Mouse (Mus musculus) T-helper 1 cell (primary cell): ENCODE measurements at regions not wholly inside any gene's neighbourhood (a gene's known extent, or its start where the extent isn't known, plus 50 kb on each side); places are given as distances from the start of the nearest gene placed in this dataset.

Experiments used
- in situ Hi-C: fragments of 300-600 bp; cut with MboI, MseI; formaldehyde crosslinking; loops from one replicate; pipeline ENCODE4 v1.15.1; 2025; ENCODE audit warnings: high pct_unique_total_duplicates

DNA sequence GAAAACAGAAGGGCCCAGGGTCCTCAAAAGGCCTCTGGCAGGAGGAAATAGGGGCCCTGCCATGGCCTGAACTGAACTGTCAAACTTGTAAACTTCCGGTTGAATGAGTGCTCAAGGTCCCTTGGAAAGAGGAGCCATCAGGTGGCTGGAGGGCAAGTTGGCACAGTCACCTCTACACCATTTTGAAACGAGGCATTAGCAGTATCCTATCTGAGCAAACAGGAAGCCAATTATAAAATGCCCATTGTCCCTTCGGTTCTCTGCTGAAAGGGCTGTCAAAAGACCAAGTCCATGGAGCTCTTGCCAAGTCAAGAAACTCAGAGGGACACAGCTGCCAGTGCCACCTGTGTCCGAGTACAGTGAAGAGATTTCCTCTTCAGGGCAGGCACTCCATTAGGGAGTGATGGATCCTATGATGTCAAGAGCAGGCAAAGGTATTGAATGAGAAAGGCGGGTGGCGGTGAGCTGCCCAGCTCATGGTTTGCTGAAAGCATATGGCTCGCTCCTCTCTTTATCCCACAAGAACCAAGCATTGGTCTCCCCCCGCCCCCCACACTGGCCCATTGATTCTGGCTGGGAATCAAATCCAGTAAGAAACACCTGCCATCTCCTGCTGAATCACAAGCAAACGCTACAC, 103.0 kb upstream of the Tut7 start:
- in situ Hi-C loops, result no loop called here

DNA sequence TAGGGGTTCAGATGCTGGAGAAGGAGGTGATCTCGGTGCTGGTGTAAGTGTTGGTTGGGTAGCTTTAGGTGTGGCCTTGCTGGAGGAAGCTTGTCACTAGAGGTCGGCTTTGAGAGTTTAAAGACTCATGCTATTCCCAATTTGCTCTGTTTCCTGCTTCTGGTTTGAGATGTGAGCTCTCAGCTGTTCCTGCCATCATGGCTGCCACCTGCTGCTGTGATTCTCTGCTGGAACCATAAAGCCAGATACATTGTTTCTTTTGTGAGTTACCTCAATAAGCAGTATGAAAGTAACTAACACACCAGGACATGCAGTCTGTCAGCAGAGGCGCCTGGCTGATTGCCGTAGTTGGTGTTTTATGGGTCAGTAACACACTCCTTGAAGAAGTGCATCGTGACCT, 94.2 kb upstream of the Tut7 start:
- in situ Hi-C loops, result no loop called here

DNA sequence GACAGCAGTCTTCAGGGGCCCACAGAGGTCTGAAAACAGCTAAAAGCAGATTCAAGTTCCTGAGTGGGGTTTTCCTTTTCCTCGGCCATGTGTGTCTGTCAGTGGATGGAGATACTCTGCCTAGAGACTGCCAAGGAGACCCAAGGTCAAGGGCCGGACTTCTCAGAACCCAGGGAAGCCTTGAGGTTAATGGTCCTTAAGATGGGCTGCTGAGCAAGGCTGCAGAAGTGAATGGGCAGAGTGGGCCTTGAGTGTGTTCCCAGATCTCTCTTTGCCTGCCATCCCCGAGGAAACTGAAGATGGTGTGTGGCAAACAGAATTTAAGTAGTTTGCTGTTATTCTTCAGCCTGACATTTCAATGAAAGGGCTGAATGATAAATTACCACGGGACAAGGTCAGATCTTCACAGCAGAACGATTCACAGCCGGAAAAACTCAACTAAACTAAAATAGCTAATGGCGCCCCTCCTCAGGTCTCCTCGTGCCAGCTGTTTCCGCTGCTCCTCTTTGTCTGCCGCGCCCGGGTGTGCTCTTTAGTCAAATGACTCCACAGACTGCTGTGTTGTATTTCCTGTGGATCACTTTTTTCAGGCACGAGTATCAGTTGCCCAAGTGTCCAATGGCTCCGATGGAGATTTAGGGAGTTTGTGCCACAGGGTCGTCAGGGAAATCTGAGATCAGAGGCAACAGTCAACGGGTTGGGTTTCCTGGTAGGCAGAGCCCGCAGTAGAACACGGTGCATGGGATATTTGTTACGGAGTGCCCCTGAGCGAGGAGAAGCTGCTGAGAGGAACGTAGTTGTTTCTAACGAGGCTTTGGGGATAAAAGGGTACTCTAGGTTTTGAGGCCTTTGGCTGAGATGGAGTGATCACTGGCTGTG, 93.5 kb upstream of the Tut7 start:
- in situ Hi-C loops, result no loop called here

DNA sequence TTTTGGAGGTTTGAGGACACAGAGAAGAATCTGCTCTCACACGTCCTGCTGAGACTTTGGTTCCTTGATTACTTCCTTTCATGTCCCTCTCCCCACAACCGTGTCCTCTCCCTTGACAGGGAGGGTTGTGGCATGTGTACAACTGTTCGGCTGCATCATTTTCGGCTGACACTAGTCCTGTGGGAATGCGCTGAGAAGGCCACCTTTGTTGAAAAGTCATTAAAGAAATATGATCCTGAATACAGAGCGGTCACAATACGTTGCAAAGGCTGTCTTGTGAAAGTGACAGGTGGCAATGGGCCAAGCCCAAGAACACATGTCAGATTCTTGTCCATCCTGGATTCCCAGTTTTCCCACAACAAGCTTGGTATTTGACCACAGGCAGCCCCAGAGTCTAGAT, 92.8 kb upstream of the Tut7 start:
- in situ Hi-C loops, result no loop called here

DNA sequence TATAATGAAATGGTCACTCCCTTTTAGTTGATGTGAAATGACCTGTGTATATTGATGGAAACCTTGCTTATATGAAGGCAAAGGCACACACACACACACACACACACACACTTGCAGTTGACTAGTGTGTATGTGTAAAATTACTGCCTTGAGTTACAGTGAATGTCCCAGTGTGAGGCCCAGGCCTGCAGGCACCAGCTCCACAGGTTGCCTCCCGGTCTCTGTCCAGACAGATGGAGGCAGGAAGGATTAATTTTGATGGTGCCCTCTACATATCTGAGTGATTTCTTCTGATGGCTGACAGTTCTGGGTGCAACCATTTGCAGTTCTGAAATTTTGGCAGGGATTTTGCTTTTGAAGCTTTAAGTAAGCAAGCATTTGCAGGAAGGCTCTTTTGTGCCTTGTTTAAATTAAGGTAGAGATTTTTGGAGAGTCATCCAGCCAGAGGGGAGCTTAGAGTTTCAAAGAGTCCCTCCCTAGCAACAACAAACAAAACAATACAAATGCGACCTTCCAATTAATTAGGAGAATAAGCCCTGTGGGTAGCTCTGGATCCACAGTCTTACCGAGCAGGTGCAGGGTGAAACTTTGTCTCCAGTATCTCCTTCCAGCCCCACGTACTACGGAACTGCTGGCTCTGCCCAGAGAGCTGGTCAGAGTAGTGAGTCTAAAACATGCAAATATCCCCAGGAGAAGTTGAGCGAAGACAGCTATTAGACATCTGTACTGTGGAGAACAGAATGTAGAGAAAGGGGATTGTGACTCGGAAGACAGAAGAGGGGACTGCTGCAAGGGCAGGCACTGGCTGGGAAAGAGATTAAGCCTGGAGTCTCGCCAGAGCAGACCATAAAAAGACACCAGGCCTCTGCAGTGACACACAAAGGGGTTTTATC, 87.5 kb upstream of the Tut7 start:
- in situ Hi-C loops, result no loop called here

DNA sequence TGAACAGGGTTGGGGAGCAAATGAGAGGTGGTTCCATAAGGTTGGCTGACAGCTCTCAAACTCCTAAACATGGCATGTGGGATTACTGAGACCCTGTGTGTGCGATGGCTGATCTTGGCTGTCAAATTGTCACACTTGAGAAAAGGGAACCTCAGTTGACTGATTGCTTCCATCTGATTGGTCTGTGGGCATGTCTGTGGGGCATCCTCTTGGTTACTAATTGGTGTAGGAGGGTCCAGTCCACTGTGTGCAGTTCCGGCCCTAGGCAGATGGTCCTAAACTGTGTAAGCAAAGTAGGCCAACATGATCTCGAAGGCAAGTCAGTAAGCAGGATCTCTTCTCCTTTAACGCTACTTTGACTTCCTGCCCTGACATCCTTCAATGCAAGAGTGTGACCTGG, 86.5 kb upstream of the Tut7 start:
- in situ Hi-C loops, result no loop called here

DNA sequence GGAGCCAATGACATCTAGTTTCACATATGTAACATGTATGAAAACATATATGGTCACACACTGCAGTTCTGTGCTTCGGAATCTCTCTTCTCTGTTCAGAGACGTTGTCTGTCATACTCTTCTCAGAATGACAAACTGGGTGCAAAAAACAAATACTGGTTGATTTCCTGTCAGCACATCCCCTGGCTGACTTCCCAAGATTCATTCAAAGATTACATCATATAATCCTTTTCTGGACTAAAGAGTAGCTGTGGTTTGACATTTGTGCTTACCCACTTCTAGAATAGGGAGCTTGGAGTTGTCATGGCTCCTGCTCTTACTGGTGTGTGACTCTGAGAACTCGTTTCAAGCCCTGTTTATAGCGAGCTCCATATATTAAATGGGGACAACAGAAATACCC, 85.8 kb upstream of the Tut7 start:
- in situ Hi-C loops, result no loop called here

DNA sequence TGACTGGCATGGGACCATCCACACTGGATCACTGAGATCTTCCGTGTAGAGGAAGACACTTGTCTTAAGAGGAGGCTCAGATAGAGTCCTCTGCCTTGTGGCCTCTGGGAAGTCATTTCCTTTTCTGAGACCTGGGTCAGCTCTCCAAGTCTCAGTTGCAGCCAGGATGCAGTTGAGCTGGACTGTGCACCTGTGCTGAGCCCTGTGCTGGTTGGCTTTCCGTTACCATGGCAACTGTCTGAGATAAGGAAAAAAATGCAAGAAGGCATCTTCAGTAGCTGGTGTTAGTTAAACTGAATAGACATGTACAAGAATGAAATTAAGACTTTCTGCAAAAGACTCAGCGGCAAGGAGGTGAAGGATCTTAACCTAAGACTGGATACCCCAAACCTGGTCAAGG, 82.5 kb upstream of the Tut7 start:
- in situ Hi-C loops, result no loop called here

DNA sequence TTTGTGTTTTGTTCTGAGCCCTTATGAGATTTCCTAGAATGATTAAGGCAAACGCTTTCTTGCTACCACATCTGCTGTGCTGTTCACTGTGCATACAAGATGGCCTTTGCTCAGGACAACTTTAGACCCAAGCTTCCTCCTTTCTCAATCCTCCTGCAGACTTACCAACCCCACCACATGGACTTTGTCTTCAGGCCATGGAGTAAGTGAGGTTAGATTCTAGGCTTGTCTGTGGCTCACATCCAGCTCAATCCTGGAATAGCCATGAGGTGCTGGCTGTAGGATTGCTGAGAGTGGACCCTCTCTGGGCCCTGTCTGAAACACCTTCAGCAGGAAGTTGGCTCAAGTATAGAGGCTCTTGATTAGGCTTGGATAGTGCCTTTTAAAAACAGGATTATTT, 81.5 kb upstream of the Tut7 start:
- in situ Hi-C loops, result no loop called here

DNA sequence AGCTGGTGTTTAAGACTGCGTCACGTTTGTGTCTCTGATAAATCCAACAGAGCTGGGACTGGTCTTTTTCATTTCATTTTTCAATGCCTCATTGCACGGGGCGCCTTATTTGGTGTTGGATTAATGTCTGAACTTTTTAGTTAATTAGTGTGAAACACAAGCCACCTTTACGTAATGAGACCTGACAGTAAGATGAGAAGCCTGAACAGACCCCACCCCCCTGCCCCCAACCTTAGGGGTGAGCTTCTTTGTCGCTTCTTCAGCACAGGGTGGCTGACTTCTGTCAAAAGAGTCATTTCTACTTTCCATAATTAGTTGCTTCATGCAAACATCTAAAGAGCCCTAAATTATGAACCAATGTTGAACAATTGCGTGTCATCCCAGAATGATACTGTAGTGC, 76.6 kb upstream of the Tut7 start:
- in situ Hi-C loops, result no loop called here

DNA sequence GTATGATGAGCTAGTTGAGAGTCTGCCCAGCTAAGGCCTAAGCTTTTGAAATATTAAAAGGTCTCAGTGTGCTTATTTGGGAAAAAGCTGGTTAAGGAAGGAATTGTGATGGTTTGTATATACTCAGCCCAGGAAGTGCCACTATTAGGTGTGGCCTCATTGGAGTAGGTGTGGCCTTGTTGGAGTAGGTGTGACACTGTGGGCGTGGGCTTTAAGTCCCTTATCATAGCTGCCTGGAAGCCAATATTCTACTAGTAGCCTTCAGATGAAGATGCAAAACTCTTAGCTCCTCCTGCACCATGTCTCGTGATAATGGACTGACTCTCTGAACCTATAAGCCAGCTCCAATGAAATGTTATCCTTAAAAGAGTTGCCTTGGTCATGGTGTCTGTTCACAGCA, 72.8 kb upstream of the Tut7 start:
- in situ Hi-C loops, result no loop called here

DNA sequence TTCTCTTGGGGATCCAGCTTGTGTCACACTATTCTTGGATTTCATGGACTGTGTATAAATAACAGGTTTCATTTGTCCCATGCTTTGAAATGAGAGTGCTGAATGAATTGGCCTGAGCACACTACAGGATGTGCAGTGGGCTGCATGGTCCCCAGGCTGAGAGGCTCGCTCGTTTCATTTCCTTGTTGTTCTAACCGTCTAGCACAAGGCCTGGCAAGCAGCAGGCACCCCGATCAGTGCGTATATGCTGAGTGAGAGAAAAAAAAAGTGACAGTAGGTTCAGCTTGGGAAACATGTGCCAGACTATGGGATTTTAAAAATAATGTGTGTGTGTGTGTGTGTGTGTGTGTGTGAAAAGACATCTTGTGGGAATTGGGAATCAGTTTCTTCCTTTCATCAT, 71.1 kb upstream of the Tut7 start:
- in situ Hi-C loops, result no loop called here

DNA sequence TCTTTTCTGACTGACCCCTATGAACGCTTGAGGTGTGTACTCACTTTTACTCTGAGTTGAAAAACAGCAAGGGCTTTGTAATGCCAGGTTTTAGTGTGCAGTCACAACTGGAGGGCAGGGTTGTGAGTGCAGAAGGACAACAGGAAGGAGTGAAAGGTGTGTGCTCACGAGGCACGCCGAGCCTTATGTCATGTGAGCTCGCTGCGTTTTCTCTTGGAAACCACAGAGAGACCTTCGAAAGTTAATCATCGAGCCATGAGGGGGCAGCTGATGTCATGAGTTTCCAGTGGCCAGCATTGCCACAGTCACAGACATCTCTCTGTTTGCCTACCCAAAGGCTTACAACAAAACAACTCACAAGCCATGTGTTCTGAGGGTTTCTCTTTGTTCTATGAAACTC, 70.0 kb upstream of the Tut7 start:
- in situ Hi-C loops, result no loop called here

DNA sequence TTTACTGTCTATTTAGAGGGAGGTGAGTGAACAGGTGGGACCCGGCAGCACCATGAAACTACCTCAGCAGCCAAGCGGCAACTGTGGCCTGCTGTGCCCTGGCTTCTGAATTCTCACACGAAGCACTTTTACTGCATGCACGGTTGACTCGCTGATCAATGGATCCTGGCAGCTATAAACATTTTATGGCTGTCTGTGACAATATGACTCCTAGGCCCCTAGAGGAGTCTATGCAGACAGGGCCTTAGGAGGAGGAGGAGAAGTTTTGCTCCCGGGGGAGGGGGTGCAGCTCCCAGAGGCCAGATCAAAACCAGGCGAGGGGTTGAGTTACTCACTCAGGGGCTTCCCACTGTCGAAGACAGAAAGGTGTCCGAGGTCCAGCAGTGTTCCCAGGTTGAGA, 69.4 kb upstream of the Tut7 start:
- in situ Hi-C loops, result no loop called here

DNA sequence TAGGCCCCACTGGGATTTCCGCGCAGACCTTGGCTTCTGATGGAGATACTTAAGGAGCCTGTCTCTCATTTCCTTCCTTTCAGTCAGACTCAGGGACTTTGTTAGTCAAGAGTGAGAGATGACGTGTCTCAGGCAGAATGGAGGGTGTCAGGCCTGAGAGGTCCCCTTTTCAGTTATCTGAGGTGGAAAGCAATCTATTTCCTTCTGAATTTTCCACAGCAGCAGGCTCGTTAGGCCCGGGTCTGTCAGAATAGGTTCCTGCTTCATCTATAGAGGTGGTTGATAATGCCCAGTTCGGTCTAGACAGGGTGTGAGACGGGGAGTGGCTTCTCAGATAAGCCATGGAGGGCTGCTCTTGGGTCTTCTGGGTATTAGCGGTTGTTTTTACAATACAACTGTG, 68.8 kb upstream of the Tut7 start:
- in situ Hi-C loops, result no loop called here

DNA sequence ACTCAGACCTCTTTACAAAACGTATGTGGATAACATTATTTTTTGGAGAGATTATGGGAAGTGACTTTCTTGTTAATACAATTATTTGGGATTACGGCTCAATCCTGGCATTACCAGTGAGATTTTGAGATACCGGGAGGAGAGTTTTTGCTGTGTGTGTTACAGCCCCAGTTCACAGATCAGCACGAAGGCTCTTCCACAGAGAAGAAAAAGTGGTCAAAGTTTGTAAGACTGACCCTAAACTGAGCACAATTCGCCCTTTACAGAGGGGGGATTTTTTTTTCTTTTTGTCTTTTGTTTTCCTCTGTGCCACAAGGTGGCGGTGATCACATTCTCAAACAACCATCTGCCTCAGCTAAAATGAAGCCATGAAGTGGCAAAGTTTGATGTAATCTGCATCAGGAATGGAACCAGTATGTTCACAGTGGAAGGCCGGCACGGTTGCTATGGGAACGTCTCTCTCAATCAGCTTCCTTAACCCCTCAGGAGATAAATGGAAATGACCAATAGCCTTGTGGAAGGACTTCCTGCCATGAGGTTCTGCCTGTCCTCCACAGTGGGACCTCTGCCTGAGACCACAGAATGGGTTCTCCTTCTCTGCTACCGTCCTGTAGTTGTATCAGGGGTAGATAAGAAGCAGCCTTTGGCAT, 66.6 kb upstream of the Tut7 start:
- in situ Hi-C loops, result loop anchor here (5.0 kb wide), 1 partner anchor 583 kb away; no protein-coding TSS in a partner anchor

DNA sequence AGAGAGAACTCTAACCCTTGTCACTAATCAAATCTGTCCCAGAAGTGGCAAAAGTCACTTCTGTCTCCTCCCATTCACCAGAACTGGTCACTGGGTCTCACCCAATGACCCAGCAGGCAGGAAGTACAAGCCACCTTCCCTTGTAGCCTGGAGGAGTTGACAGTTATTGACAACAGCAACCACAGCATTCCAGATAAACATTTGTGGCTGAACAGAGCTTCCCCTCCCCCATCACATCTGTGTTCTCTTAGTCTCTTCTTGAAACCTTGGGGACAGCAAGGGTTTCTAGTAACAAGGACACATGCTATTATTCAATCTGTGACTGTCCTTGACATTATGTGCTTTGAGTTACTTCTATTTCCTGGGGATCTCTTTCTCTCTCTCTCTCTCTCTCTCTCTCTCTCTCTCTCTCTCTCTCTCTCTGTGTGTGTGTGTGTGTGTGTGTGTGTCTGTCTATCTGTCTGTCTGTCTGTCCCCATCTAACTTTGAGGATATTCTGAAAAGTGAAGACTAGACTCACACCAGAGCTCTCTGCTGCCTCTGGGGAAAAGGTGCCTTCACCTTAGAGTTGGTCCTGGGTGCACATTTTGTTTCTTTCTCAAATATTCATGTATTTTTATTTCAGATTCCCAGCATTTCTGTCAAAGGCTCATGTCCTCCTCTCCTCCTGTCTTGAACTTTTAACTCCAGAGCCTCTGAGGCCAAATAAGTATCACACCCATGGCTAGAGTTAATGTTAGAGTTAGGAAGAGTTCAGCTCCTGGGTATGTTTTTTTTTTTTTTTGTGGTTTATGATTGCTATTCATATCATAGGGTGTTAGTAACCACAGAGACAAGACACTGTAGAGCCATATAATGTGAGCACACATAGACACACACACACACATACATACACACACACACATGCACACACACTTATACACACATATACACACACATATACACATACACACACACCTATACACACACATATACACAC, 65.4 kb upstream of the Tut7 start:
- in situ Hi-C loops, result loop anchor here (5.0 kb wide), 1 partner anchor 584 kb away; no protein-coding TSS in a partner anchor

DNA sequence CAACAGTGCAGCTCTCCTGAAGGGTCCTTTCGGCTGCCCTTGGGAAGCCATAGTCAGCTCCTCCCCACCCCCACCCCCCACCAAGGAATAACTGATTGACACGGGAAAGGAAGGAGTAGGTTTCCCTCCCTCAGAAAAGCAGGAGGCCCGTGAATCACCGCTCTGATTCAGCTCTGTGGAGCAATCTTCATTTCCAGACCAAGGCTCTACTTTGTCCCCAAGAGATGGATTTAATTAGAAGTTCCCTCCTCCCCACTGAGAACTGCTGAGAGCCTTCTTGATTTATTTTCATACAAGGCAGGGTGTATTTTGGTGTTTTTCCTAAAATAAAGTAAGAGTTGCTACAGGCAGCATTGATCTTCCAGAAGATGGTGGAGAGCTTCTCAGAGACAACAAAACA, 64.4 kb upstream of the Tut7 start:
- in situ Hi-C loops, result loop anchor here (5.0 kb wide), 1 partner anchor 585 kb away; no protein-coding TSS in a partner anchor

DNA sequence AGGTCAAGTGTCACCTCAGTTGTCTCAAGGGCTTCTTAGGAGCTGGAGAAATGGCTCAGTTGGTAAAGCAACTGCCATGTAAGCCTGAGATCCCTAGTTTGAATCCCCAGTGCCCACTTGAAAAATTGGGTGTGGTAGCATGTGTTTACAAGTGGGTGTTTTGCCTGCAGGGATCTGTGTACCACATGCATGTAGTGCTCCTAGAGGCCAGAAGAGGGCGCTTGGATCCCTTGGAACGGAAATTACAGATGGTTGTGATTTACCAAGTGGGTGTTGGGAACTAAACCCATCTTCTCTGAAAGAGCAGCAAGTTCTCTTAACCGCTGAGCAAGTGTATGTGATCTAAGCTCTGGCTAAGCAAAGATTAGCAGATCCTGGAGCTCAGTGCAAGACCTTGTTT, 63.6 kb upstream of the Tut7 start:
- in situ Hi-C loops, result loop anchor here (5.0 kb wide), 1 partner anchor 586 kb away; no protein-coding TSS in a partner anchor

DNA sequence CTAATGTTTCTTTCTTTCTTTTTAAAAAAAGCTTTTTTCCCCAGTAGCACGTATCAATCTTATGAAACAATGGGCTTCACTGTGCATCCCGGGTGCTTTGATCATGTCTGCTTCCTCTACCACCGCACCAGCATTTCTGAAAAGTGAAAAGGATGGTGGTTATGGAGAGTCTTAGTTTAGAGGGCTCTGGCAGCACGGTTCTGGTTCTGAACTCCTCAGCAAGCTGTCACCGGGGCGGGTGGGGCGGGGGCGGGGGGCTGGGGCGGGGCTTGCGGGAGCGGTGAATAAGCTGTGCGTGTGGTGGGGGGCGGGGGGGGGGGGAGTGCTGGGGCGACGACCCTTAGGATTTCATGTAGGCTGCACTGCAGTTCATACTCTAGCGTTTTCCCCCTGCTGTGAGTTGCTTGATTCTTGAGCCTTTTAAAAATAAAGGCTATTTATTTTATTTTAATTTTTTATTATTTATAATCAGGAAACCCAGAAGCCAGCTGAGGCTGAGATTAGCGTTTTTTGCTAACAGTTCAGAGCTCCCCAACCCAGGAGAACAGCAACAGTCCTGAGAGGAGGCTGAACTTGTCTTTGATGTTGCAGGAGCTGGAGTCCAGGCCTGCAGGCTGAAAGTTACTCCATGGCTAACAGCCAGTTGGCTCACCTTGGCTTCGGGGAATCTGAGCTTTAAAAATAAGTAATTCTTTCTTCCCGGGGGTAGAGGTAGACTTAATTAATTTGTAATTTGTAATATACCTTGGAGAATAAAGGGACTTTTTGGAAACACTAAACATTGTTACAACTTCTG, 59.2 kb upstream of the Tut7 start:
- in situ Hi-C loops, result no loop called here
